Mouse (Mus musculus): ENCODE measurements around the gene Gfi1. TPM values are rescaled to one million over a fixed set of nuclear protein-coding genes. Genes with fewer than 3 reads are reported as not detected.

Gene Gfi1
- polyA plus RNA-seq, 1 experiment = 0.32 TPM

DNA sequence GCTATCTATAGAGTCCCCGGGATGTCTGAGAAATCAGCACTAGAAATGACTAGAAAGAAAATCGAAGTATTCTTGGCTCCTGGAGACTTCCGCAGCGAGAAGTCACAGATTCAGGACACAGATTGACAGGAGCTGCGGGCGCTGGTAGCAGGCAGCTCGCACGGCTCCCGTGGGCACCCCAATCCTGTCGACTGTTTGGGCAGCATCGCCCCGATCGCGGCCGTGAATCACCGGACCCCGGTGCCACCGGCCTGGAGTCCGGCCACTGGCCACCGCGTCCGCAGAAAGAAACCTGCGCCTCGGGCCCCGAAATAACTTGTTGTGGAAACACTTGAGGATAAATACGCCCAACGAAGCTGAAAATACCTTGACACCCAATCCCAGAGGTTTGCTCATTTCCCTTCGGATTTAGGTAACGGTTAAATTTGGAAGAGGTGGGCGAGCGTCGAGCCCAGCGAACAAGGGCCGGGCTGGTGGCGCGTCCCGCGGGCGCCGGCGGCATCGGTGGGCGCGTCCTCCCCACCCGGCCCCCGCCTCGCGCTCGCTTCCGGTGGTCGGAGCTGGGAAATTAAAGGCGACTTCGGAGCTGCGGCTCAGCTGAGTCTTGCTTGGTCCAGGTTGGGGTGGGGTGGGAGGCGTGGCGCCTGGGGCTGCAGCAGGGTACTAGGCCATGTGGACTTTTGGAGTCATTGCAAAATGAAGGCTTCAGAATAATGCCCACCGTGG is 608 bp upstream of the Gfi1 start:
- no peak for TF ChIP-seq GATA1 (IDR thresholded peaks at IDR 0.05; ENCODE audit: low read length)

DNA sequence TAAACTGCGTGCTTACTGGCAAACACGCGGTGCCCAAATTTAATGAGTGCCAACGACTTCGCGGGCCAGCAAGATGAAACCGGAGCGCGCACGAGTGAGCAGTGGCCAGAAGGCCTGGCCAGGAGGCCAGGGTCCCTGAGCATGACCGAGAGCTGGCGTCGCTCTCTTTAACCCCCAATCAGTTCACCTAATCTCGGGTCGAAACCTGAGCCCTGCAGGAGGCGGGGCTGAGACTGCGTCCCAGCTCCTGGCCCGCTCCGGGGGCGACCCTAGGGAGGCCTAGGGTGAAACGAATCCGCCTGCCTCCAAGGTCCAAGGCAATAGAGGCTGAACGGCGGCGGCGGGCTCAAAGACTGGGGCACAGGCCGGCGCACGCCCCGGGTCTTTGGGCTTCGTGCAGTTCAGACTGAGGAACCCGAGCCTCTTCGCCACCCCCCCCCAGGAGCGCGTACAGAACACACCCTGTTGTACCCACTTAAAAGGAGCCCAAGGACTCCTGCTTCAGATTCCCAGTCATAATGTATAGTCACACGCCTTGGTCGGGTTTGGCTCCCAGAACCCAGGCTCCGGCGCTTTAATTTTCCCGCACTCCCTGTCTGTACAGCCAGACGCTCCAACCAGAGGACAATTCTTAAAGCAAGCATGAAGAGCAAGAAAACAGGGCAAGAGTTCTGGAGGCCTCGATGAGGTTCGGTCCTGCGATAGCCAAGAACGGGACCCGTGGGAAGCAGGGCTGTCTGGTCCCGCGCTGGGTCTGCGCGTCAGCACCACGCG is 988 bp downstream of the Gfi1 start:
- no peak for TF ChIP-seq GATA1 (IDR thresholded peaks at IDR 0.05; ENCODE audit: low read length)

DNA sequence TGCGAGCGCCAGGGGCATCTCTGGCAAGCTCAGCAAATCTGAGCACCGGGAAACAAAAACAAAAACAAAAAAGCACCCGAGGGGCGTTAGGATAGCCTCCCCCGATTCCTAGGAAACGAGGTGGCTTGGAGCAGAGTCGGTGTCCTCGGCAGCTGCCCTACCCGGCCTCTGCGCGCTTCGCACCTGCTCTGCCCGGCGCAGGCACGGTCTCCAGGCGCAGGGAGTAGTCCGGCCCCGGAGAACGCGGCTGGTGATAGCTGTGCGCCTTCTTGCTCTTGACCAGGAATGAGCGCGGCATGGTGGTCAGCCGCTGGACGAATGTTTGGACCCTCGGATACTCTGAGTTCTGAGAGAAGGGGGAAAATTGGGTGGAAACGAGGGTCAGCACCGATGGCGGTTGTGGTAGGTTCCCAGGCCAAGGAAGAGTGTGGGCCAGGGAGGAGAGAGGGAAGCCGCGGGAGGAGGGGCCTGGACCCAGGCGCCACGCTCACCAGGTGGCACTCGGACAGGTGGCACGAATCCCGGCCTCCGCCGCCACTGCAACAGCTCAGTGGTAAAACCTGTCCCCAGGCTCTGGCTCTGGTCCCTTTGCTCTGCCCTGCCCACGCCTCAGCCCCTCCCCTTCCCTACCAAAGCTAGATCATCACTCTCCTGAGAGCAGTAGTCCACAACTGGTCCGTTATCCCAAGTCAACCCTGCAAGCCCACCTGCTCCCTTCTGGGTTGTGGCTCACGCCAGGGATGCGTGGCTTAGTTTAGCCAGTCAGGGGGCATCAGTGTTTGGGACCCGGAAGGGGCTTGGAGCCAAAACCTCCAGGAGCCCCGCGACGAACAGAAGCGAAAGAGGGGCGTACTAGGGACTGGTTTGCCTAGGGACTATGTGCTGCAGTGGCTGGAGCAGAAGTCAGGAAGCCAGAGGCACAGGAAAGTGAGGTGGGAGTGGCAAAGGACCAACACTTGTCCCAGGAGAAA is 2.0 kb downstream of the Gfi1 start:
- TF ChIP-seq GATA1 (IDR thresholded peaks at IDR 0.05; ENCODE audit: low read length) = no peak

DNA sequence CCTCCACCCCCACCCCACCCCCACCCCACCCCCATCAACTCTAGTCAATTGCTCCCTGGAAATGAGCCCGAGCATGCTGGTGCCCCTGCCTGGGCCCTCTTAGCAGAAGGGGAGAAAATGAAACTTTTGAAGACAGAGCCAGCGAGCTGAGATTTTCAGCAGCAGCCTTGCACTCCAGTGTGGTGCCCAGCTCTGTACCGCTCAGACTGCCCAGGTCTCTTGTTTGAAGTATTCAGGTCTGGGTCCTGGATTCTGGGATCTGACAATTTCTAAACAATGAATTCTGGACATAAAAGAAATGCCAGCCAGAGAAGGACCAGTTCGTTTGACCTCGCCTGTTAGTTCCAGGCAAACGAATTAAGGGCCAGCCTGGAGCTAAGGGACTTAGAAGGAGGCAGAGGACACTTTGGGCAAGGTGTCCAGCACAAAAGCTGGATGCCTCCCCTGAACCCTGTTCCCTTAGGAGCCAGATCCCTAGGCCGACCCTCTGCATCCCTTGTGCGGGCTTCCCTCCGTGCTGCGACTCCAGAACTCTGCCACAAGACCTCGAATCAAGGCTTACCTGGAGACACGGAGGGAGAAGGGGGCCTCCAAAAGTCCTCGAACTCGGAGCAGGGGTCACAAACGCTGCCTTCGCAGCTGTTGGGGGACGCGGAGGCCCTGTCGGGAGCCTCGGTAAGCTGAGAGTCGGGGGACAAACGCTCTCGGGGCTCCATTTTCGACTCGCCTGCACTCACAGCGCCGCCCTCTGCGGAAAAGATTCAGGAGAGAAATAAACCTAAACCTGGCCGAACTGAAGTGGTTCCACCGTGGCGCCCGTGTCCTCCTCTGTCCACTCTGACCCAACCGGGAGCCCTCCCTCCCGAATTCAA is 2.9 kb downstream of the Gfi1 start:
- TF ChIP-seq GATA1 (IDR thresholded peaks at IDR 0.05; ENCODE audit: low read length) = no peak

DNA sequence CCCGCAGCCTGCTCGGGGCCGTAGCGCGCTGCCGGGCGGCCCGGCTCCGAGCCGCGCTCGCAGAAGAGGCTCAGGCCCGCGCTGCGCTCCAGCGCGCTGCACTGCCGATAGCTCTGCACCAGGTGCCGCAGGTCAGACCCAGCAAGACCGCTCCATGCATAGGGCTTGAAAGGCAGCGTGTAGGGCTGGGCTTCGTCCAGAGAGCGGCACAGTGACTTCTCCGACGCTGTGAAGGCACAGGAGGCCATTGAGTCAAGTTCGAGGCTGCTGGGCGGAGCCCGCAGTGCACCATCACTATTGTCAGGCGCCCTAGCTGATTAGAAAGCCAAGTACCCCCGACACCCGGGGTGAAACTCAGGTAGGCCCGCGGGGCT is 4.2 kb downstream of the Gfi1 start:
- TF ChIP-seq GATA1 (IDR thresholded peaks at IDR 0.05; ENCODE audit: low read length) = no peak

DNA sequence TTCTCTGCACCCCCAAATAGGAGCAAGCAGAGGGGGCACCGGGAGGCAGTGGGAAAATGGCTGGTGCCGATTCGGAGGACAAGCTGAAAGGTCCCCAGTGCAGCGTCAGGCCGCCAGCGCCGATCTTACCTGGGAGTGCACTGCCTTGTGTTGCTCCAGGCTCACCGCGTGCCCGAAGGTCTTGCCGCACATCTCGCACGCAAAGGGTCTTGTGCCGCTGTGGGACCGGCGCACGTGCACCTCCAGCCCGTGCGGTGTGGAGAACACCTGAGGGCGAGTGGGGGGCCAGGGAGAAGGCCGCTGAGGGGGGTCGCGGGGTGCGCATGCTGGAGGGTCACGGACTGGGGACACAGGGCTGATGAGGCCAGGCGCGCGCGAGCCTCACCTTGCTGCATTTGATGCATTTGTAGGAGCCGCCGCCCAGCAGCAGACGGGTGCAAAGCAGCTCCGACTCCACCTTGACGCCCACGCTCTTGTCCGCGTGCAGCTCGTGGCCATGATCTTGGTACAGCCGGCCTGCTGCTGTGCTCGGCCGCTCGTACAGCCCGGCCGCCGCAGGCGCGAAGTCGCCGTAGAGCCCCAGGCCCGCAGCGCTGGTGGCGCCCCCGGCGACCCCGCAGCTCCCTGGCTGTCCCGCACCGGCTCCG is 4.7 kb downstream of the Gfi1 start:
- no peak for TF ChIP-seq GATA1 (IDR thresholded peaks at IDR 0.05; ENCODE audit: low read length)

DNA sequence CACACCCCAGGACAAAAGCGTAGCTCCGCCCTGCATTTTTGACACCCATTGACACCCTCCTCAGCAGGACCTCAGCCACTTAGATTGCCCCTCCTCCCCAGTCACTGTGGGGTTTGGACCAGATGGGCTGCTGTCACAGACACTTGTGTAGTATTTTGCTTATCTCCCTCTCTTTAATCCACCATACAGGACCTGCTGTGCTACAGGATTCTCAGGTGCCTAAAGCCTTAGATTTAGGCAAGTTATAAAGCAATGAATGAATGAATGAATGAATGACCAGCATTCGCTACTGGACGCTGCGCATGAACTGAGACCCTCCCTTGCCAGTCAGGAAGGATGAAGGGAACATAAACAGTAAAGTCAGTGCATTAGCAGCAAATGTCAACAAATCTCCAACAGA is 5.3 kb downstream of the Gfi1 start:
- no peak for TF ChIP-seq GATA1 (IDR thresholded peaks at IDR 0.05; ENCODE audit: low read length)

DNA sequence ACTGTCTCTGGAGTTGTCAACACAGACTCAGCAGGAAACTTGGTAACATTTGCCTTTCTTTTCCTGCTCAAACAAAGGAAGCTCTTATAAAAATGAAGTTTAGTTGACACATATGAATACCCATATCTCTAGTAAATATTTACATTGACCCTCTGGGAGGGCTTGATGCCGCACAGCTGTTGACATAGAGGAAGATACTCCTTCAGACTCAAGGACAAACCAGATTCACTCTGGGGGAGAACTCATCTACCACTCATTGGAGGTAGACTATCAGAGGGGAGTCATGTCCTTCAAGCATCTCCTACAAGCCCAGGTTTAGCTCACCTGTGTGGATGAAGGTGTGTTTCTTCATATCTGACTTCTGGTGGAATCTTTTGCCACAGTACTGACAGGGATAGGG is 6.0 kb downstream of the Gfi1 start:
- TF ChIP-seq GATA1 (IDR thresholded peaks at IDR 0.05; ENCODE audit: low read length) = no peak

DNA sequence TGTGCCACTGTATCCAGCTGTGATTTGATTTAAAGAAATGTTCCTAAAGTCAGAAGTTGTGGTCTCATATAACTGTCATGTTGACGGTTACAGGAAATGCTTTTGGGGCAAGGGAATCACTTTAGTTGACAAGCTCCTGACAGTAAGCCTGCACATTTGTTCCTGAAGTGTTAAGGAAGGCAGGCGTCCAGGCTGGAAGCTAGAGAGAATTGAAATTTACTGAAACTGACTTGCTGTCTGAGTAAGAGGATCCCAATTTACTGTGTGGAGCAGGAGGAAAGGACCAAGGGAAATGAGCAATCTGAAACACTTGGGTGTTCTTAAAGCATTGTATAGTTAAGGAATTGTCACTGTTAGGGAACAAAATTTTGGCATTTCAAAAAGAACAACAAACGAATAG is 6.6 kb downstream of the Gfi1 start:
- TF ChIP-seq GATA1 (IDR thresholded peaks at IDR 0.05; ENCODE audit: low read length) = no peak

DNA sequence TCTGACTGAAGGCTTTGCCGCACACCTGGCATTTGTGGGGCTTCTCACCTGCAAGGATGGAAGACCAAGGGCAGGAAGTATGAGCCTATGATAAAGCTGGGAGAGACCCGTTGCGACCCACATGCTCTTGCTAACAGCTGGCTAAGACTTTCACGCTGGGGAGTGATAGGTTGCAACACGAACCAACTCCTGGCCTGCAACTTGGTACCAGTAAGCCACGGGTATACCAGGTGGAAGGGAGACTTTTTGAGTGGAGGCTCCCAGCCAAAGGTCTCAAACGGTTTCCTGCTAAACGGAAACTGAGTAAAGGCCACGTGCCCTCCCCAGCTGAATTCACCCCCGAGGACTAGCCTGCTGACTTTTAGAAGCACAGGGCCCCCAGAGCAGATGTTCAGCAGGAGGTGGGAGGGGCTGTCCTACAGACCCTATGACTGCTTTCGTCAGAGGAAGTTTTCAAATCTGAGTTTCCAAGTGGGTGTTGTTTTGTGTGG is 7.9 kb downstream of the Gfi1 start:
- no peak for TF ChIP-seq GATA1 (IDR thresholded peaks at IDR 0.05; ENCODE audit: low read length)

DNA sequence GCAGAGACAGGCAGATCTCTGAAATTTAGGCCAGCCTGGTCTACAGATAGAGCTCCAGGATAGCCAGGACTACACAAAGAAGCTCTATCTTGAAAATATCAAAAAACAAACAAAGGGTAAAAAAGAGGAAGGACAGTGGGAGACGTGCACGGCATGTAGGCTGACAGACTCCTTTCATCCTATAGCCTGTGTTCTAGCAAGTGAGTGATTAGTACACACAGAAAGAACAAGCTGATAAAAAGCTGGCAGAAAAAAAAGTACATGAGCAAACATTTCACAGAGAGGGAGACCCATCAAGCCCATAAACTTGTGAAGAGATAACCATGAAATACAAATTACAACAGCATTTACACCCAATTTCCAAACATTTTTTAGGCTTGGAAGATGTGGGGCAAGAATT is 14.1 kb downstream of the Gfi1 start:
- no peak for TF ChIP-seq GATA1 (IDR thresholded peaks at IDR 0.05; ENCODE audit: low read length)

DNA sequence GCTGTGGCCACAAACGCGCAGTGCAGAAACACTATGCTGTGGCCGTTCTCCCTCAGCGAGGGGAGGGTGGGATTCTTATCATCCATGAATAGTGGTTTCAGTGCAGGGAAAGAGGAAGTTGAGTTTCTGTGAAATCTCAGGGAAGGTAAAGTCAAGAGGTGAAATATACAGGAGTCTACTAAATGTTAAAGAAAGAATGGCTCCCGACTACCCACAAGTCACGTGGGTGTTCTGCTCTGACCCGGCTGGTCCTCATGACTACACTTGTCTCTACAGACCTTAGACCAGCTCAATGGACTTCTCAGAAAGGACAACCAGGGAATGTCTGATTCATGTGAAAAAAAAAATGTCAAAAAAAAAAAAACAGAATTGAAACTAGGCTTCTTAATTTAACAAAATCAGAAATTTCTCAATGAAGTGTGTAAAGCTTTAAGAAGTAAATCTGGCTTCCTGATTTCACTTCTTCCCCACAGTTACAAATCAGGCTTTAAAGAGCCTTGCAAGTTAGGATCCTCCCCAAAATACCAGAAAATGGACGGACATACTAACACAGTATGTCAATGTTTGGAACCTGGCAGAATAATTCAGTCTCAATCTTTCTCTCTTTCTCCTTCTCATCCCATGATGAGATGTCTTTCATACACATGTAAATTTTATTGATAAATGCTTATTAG is 17.6 kb downstream of the Gfi1 start:
- TF ChIP-seq GATA1 (IDR thresholded peaks at IDR 0.05; ENCODE audit: low read length) = no peak

DNA sequence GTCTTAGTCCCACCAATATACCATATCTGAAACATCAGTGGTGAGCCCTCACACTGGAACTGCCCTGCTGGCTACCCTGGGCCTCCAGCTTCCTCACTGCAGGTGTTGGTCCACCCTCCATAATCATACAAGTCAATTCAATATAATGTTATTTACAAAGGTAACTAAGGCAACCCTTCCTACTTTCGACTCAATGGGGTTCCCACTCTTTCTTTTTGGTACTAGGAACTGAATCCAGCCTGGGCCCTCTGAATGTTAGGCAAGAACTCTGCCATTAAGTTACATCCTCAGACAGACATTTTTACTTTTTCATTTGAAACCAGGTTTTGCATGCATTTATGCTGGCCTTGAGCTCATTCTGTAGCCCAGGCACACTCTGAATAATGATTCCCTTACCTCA is 19.6 kb downstream of the Gfi1 start:
- TF ChIP-seq GATA1 (IDR thresholded peaks at IDR 0.05; ENCODE audit: low read length) = no peak

DNA sequence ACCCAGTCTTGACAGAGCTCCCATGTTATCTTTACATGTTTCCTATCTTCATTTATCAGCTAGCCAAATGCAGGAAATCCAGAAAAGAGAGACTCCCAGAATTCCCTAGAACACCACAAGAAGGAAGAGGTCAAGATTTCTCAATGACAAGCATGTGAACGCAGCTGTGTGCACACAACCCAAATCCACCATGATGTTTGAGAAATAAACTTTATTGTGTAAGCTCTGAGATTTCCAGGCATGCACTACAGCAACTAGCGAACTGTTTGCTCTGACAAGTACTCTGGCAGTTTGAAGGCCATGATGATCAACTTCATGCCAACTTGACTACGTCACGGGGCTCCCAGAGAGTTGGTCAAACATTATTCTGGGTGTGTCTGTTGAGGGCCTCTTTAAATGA is 20.1 kb downstream of the Gfi1 start:
- no peak for TF ChIP-seq GATA1 (IDR thresholded peaks at IDR 0.05; ENCODE audit: low read length)

Data from G1E-ER4 (cell line).